Mouse (Mus musculus): ENCODE measurements around the gene Stau1.

Gene Stau1

DNA sequence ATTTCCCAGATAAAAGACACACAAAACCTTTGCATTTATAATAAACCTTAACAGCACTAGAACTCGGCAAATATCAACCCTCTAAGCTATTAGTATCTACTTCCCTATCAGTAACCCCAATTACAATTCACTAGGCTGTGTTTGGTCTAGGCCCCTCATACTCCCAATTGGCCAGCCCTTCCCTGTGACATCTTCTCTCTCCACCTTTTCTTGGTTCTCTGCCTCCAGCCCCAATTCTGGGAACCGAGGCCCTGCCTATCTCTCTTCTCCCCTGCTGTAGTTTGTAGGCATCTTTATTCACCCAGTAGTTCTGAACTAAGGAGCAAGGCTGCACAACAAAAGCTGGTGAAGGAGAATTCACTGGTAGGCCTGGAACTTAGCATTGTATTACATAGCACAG, 72.1 kb downstream of the Stau1 start:
- in situ Hi-C loops (cut with MboI): no loop called here

DNA sequence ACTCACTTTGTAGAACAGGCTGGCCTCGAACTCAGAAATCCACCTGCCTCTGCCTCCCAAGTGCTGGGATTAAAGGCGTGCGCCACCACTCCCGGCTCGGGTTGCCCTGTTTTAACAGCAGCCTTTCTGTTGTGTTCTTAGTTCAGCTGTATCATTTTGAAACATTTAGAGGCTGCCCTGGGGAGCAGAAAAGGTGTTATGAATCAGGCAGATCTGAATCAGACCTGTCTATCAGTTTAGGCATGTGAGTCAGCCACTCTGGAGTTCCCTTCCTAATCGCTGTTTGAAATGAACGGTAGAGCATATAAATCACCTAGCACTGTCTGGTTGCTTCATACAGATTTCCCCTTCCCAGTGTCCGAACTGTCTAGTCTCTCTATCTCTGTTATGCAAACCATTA, 85.6 kb downstream of the Stau1 start:
- in situ Hi-C loops (cut with MboI): no loop called here

DNA sequence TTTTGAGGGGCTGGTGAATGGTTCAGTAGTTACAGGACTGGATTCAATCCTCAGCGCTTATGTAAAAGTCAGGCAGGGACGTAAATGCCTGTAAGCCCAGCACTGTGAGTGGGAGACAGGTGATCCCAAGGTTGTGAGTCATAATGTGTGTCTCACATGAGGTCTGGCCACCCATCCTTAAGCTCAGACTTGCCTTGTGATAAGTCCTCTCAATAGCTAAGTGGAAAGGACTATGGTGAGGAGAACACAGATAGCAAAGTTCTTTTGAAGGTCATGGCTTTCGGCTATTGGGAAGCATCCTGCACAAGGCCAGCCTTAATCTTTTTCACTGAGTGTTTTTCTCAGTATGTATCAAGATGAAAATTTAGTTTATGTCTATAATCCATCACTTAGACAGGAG, 86.4 kb downstream of the Stau1 start:
- in situ Hi-C loops (cut with MboI): no loop called here

DNA sequence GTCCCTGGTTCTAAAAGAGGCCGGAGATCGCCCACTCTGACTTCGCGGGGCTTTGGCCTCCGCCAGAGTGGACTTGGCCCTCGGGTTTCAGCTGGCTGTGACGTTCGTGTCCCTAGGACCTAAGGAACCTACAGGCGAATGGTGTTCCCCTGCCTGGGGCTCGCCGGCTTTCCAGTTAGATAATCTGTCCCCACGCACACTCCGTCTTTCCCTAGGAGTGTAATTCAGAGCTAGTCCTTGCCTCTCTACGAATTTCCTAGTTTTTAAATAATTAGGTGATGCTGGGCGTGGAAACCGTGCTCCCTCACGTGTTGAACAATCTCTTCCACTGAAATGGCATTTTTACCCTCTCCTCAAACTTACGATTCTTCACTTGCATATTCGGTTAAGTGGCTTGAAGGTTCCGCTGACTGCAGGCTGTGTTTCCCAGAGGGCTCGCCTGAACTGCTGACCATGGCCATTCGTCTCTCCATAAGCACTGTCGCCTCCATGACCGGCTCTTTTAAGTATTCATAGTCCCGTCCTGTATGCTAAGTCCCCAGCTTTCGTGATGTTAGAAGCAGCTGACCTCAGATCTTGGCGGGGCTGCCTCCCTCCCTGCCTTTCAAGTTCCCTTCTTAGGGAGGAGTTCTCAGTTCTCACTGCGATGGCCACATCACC, 89.4 kb downstream of the Stau1 start:
- in situ Hi-C loops (cut with MboI): no loop called here

DNA sequence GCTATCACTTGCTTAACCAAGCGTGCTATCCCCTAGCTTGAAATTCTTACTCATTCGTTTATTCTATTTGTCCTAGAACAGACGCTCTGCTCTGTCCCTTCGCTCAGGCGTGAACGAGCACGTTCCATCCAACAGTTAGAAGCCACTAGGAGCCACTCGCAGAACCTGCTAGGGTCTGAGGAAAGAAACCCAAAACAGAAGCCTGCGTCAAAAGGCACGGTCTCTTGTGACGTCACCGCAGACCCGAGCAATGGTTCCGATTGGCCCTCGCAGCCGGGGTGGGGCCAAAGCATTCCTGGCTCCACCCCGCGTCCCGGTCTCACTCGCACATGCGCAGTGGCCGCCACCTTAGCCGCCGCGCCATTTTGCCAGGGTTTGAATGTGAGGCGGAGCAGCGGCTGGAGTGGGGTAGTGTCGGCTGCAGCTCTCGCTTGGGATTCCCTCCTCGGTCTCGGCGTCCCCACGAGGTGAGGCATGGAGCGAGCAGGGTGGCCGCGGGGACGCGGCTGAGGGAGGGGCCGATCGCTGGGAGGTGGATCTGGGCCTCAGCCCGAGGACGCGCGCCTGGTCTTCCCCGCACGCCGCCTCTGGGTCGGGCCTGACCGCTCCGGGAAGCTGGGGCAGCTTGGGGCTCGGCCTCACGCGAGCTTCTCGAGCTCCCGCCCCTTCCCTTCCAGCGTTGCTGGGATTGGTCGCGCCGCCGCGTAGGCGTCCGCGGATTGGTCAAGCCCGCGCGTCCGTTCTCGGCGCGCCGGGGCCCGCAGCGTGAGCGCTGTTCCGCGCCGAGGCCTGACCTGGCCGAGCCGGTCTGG, 90.2 kb downstream of the Stau1 start, which contains the start of gene Cse1l:
Cse1l (plus strand) TSS at position 330 of the 812 bp plus-strand sequence.
- in situ Hi-C loops (cut with MboI): no loop called here

DNA sequence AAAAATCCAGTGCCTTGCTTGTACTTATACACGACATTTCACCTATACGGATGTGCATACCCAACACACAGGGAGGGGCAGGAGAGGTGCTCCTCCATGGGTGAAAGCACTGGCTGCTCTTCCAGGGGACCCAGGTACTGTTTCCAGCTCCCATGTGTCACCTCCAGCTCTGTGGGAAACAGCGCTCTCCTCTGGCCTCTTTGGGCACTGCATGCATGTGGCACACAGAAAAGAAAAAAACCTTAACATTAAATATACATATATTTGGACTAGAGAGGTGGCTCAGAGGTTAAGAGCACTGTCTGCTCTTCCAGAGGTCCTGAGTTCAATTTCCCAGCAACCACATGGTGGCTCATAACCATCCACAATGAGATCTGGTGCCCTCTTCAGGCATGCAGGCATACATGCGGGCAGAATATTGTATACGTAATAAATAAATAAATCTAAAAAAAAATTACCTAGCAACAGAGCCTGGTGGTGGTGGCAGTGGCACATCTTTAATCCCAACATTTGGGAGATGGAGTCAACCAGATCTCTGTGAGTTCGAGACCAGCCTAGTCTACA, 92.3 kb downstream of the Stau1 start:
- in situ Hi-C loops (cut with MboI): no loop called here

DNA sequence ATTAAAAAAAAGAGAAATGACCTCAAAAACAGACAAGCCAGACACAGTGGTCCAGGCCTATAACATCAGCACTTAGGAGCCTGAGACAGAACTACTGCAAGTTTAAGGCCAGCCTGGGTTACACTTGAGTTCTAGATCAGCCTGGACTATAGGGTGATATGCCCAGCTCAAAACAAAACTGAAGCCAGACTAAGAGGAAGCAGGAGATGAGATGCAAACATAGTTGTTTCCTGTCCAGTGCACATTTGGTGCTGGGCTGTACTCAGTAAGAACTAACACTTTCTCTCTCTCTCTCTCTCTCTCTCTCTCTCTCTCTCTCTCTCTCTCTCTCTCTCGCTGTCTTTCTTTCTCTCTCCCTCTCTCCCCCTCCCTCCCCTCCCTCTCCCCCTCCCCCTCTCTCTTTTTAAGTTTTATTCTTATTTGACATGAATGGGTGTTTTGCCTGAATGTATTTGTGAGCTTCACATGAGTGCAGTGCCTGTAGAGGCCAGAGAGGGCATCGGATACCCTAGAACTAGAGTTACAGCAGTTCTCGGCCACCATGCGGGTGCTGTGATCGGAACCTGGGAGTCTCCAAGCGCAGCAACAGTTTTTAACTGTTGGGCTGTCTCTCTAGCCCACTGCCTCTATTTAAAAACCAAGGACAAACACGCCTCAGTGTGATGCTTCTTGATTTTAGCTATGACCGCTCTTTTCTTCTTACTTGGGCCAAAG, 95.2 kb downstream of the Stau1 start:
- in situ Hi-C loops (cut with MboI): no loop called here

DNA sequence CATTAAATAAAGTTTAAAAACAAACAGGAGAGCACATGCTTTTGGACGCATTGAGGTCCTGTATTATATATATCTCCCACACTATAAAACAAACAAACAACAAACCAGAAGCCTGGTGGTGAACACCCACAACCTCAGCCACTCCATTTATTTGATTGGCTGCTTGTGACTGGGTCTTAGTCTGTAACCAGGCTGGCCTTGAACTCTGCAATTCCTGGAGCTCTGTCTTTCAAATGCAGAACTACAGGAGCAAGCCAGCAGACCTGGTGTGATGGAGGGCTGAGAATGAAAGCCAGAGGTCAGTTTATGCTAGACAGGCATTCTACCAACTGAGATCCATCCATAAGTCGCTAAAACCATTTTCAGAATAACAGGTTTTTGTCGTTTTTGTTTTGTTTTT, 96.4 kb downstream of the Stau1 start:
- in situ Hi-C loops (cut with MboI): no loop called here

DNA sequence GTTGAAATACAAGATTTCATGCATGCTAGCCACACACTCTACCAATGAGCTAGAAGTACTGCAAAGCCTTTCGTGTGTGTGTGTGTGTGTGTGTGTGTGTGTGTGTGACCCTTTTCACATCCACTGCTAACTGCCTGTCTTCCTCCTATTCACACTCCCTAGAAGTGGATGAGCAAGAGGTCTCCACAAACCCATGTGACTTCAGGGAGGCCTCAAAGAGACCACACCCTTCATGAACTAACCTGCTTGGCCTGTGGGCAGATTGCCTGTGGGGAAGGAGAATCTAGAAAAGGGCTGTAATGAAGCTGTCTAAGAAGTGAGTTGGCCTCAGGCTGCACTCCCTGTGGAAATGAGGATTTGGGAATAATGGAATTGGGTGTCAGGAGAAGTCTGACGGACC, 96.9 kb downstream of the Stau1 start:
- in situ Hi-C loops (cut with MboI): no loop called here
